Mouse (Mus musculus) left cerebral cortex, postnatal 10 days (tissue): Measurements from ENCODE around the gene Siva1. TPM values are rescaled to one million over a fixed set of nuclear protein-coding genes. Genes with fewer than 3 reads are reported as not detected.

ENCODE experiments used
- DNase-seq, 2 experiments: peaks; one replicate each; pipeline ENCODE4 v3.0.0; 2021 to 2022; ENCODE audit warnings: low spot score in 2 of 2, mixed read lengths in 1 of 2; ENCODE audit errors: extremely low spot score in 1 of 2
- intact Hi-C: fragments of 180-260 bp; cut with DNase I; formaldehyde crosslinking; loops from one replicate; pipeline ENCODE4 v1.15.1; 2025
- total RNA-seq, 2 experiments: library from RNA; stranded (reverse); gene quantifications; 2 replicates each; pipeline ENCODE4 v1.2.3; 2021

Siva1 gene
- total RNA-seq, 2 experiments from 2014 or later: 14.3 to 15.5 TPM

DNA sequence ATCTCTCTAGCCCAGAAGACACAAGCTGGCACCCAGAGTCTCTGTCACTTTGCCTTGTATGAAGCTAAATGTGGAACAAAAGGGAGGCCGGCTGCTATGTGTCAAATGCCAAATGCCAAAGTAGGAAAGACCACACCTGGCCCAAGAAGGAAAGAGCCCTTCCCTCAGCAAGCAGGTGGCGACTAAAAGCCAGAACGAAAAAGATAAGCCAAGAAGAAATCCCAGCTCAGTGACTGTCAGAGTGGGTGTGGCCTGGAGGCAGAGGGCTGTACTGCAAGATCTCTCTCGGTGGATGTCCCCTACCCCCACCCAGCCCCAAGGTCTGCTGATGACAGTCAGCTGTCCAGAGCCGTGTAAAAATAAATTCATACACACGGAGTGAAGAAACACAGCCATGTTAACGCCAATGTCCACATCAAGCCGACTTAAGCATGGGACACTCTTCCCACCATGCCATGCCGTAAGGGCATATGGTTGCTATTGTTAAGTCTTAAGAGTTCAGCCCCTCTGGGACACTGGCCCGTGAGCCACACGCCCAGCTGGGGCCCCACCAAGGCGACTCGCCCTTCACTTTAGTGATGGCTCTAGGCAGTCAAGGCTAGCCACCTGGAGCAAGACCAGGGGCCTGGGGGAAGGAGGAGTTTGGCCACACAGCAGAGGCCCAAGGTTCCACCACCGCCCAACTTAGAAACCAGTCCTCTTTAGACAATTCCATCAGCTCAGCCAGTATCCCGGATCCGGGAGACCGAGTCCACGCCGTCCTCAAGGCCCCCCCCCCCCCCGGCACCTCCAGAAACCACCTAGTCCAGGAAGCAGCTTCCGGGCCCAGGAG lies 28.5 kb downstream of the Siva1 start:
- intact Hi-C loops: no loop called here
- peak in 1 of 2 experiments; percentile 75 for DNase-seq

DNA sequence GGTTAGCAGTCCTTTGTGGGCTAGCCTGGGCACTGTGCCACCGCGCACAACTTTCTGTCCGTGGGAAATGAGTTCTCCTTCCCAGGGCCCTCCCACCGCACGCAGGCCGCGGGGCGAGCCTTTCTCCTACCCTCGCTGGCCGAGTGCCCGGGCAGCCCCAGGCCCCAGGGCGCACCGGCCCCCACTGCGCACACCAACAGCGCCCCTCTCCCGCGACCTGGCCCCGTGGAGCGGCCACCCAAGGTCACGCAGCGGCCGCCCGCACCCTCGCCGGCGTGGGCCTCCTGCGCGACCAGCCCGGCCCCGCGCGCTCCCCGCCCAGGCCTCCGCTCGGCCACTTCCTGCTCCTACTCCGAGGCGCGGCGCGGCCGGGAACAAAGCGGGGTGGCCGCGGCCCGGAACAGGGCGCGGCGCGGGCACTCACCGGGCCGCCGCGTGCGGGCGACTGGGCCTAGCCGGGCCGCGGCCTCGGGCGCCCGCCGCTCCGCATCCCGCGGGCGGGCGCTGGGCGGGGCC lies 29.2 kb downstream of the Siva1 start:
- intact Hi-C loops: no loop called here
- peak in 1 of 2 experiments; percentile 81 for DNase-seq

DNA sequence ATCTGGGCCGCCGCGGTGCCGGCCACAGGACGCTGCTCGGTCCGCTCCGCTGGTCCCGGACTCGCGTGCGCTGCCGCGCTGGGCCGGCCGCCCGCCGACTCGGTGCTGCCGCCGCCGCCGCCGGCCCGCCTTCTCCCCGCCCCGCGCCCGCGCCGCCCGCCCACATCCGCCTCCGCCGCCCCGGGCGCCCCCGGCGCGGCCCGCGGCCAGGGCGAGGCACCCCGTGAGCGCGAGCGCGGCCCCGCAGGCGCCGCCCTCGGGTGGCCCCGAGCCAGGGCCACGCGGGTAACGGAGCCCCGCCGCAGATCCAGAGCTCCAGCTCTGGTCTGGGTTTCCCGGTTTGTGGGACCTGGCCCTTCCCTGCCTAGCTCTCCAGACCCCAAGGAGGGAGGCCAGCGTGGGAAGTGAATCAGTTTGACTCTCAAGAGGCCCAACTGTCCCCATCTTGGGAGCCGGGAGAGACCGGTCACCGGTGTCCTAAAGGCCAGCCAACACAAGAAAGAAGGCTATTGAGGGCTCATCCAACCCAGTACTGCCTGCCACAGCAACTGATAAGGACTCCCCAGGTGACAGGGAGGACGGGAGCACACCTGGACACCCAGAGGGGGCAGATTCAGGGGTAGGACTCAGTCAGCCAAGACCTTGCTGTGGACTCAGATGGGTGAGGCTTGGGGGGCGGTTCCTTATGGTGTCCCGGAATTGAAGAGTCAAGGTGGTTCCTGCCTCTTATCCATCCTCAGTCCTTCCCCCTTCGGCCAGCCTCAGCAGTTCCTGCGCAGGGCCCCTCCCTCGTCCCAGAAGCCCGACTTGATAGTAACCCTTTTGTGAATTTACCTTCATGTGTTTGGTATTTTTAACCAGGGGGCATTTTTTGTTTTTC lies 29.9 kb downstream of the Siva1 start, which contains the start of gene Akt1:
Gene Akt1 (minus strand): TSS at position 753 of the 880 bp plus-strand sequence.
- intact Hi-C loops: no loop called here
- DNase-seq: peak in 1 of 2 experiments; percentile 61

DNA sequence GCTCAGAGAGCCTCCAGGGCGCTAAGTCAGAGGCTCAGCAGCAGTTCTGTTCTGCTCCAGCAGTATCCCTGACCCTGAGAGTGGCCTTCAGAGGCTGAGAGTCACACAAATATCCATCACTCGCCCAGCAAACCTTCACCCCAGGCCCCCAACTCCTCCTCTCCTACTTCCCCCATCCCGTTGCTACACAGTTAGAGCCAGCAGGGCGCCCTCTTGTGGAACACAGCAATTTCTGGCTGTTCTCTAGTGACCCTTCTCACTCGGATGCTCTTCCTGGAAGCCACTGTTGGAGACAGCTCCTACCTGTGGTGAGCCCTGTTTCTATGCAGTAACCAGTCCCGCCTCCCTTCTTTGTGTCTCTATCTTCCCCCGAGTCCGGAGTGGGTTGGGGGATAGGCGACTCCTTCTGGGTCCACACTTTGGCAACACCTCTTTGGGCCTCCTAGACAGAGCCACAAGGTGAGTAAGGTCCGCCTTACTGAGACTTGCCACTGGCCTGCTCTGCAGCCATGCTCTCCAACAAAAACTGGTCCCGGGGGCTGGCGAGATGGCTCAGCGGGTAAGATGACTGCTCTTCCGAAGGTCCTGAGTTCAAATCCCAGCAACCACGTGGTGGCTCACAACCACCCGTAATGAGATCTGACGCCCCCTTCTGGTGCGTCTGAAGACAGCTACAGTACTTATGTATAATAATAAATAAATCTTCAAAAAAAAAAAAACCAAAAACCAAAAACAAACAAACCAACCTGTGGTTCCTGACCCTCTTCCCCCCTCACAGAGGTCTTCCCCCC lies 31.0 kb downstream of the Siva1 start:
- intact Hi-C loops: no loop called here
- peak; percentile 70 to 88 for DNase-seq

DNA sequence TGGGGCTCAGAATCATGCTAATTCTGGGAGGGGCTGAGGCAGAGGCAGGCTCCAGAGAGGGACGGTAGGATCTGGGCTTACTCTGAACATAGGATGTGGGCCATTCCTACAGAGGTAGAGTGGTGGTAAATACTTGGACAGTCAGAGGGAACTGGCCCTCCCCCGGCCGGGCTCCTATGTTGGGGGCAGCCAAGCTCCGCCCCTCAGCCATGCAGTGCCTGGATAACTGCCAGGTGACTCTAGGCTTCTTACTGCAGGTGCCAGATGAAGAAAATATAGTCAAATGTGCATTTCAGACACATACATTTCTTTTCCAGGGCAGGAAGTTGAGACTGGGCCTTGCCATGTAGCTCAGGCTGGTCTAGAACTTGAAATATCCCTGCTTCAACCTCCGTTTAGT lies 32.6 kb downstream of the Siva1 start:
- DNase-seq: no peak
- intact Hi-C loops: no loop called here

DNA sequence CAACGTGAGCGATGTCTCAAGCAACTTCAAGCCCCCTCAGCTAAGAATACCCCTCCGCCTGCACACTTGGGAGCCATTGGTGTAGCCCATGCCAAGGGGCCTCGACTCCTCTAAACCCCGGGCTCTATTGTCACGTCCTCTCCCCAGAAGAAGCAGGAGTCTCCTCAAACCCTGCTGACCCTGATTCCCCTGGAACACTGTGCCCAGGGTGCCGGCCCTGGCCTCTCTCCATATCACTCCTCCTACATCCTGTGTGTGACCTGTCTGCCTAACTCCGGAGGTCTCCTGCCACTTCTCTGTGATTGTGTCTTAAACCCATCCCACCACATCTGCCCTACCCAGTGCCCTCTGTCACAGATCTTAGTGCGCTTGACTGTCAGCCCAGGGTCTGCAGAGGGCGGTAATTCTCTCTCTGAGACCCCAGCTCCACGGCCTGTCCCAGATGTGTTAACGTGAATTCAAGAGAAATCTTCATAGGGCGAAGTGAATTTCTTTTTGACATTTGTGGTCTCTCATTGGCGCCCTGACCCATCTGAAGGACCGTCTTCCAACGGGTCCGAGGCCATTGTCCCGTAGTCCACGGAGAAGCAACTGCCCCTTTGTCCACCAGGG lies 33.6 kb downstream of the Siva1 start:
- intact Hi-C loops: no loop called here
- no peak for DNase-seq

DNA sequence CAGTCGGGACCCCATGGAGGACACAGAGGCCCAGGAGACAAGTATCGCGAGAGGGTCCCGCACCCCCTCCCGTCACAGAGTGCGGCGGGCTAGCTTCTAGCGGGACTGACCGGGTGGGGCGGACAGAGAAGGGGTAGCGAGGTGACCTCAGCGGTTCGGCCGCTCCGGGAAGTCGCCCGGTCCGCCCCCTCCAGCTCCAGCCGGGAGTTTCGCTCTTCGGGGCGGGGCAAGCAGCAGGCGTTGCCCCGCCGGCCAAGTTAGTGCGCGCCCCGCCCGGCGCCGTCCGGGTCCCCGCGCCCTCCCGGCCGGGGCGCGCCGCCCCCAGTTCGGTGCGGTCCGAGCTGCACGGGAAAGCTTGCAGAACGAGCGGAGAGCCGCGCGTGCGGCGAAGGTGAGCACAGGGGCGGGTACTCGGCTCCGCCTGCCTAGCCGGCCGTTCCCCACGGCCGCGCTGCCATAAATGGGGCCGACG lies 34.1 kb downstream of the Siva1 start, which contains the start of gene Zbtb42:
Gene Zbtb42 (plus strand): TSS at position 274 of the 472 bp plus-strand sequence.
- intact Hi-C loops: no loop called here
- DNase-seq: peak in 1 of 2 experiments; percentile 84

DNA sequence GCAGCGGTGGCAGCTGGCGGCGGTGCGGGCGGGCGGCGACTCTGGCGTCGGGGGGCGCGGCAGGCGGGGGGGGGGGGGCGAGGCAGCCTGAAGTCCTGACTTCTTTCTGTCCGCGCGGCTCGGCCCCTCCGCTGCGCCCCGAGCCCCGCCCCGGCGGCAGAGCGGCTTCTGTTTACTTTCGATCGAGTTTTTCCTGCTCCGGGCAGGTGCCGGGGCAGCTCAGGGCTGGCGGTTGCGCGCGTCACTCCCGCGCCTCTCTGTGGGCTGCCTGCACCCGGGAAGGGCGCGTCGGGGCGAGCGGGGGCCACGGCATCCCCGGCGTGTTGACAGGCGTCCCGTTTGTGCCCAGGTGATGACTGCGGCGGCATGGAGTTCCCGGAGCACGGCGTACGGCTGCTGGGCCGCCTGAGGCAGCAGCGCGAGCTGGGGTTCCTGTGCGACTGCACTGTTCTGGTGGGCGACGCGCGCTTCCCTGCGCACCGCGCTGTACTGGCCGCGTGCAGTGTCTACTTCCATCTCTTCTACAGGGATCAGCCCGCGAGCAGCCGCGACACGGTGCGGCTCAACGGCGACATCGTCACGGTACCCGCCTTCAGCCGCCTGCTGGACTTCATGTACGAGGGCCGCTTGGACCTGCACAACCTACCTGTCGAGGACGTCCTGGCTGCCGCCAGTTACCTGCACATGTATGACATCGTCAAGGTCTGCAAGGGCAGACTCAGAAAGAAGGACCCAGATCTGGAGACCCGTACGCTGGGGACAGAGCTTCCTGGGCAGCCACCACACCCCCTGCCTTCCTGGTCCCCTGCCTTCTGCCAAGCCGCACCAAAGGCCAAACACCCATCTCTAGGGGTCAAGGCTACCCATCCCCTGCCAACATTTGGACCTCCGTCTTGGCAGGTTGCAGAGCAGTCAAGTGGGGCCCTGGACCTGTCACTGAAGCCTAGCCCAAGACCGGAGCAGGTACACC lies 34.8 kb downstream of the Siva1 start:
- DNase-seq: no peak
- intact Hi-C loops: no loop called here

DNA sequence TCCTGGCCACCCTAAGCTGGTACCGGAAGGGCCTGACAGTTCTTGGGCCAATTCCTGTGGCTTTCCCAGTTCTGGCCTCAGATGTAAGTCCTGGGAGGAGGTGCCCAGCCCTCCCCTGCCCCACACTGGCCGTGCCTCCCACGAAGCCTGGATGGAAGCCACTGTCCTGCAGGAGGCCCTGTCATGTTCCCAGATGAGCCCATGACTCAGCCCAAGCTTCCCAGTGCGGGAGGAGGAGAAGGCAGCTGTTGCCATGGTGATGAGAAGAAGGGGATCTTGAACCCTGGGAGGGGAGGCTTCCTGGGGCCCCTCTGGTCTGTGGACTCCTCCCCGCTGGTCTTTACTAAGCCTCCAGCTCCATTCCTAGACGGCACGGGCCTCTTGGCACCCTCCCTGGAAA lies 38.9 kb downstream of the Siva1 start:
- peak in 1 of 2 experiments; percentile 53 for DNase-seq
- intact Hi-C loops: loop anchor here (5.0 kb wide), 1 partner anchor 36 kb away; no protein-coding TSS in a partner anchor

DNA sequence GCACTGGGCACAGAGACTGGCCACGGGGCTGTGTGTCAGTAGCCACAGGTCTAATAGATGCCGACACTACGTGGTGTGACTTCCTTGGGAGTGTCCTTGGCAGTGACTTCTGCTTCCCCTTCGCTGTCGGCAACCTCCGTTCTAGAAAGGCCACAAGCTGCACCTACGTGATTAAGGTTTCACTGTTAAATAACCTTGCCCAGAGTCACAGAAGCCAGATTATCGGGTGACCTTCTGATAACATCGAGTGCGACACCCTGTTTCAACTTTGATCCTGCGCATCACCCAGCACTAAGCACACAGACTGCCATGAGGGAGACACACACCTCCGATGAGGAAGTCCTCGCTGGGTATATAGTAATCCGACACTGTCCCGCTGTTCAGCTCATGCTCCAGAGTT lies 44.0 kb downstream of the Siva1 start:
- DNase-seq: peak in 1 of 2 experiments; percentile 26
- intact Hi-C loops: no loop called here

DNA sequence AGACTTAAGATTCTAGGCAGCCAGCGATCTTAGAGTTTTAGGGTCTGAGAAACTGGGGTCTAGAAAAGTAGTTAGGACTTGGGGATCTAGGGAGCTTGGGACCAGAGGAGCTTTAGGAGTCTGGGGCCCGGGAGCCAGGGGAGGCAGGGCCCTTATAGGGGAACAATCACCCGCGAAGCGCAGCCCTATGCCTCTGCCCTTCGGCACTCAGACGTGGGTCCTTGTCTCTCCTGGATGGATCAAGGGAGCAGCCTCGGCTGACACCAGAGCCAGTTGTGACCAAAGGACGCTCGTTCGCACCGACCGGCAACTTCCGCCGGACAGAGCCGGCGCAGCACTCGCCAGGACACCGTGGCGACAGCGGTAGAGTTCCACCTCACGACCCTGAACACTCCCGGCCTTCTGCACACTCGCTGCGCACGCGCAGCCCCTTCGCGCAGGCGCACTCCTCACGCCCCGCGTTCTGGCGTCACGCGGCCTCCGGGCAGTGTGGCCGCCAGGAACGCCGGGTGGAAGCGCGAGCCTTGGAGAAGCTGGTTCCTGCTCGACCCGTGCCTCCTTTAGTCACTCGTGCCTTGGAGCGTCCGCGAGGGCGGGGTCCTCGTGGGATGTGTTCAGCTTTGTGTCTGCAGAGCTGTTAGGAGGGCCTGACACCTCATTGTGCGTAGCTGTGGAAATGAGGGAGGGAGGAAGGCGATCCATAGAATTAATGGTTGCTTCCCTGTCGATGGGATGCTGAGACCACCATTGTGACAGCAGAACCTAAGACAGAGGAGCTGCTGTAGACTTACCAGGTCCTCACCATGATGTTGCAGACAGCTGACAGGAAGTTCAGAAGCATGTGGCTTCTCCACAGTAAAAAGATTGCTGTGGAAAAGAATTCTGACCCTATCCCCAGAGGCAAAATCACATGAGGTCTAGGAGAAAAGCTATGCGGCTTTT lies 49.0 kb downstream of the Siva1 start:
- peak; percentile 91 to 97 for DNase-seq
- intact Hi-C loops: no loop called here

DNA sequence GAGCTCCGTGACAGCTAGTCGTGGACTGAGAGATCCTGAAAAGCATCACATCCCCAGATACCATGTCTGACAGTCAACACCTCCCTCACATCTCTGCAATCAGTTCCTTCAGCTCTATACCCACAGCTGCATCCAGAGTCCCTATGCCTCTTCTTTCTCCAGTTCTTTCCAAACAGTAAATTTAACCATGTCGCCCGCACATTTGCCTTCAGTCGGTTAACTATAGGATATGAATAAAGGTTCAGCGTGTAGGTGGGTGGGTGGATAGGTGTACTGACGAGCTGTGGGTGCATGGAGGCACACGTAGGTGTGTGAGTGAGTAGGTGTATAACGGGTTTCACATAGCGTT lies 49.6 kb downstream of the Siva1 start:
- intact Hi-C loops: no loop called here
- no peak for DNase-seq

DNA sequence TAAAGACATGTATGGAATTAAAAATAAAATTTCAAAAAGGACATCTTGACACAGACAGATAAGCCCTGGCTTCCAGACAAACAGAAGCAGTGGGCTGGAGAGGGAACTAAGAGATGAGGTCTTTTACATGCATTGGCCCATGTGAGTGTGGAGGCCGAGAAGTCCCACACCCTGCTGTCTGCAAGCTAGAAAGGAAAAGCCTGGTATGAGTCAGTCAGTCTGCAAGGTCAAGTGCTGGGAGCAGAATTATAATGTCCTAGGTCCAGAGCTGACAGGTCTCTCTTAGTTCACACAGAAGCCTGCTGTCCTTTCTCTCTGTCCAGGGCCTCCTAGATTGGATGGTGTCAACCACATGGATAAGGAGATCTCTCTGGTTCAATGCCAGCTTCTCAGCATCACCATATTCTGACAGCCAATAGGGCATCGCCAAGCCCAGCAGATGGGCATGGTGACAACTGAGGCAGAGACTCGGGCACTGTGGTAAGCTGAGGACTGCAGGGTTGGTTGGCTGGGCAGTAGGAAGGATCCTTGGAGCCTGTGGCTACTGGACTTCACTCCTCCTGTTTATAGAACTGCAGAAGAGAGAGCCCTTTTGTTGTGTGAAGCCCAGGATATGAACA lies 52.4 kb downstream of the Siva1 start:
- DNase-seq: no peak

More for the DNA sequence above, 52.4 kb downstream of the Siva1 start:
- intact Hi-C loops: no loop called here
